Mouse (Mus musculus) adrenal gland, postnatal 10 days (tissue): ENCODE results near the gene Smim11. TPM values are rescaled to one million over a fixed set of nuclear protein-coding genes. Genes with fewer than 3 reads are reported as not detected.
A peak's percentile ranks its signal among the peaks of the same experiment; 100 is the strongest.

ENCODE experiments used
- DNase-seq: peaks from one replicate; pipeline ENCODE4 v3.0.0; 2021; ENCODE audit warnings: mixed read lengths
- total RNA-seq, 2 experiments: library from RNA; stranded (reverse); gene quantifications; 2 replicates each; pipeline ENCODE4 v1.2.3; 2021

Gene Smim11
- total RNA-seq, 2 experiments from 2014 or later = 50.7 to 53.0 TPM

GRCm38 (mm10) chr16:92319353-92320109 lies 18.4 kb downstream of the Smim11 start:
- DNase-seq = peak; percentile 64

- no peak for DNase-seq
These were observed 19.3 kb downstream of the Smim11 start for GRCm38 (mm10) chr16:92320361-92320760.

- DNase-seq = no peak
These were observed 20.3 kb downstream of the Smim11 start, which contains the start of gene Fam243 for GRCm38 (mm10) chr16:92321341-92321740. Fam243 (minus strand) TSS chr16:92321441.

GRCm38 (mm10) chr16:92324309-92325061 lies 23.4 kb downstream of the Smim11 start:
- no peak for DNase-seq

- DNase-seq = no peak
These were observed 23.9 kb downstream of the Smim11 start for GRCm38 (mm10) chr16:92325062-92325406.

- DNase-seq = no peak
These were observed 26.8 kb downstream of the Smim11 start for GRCm38 (mm10) chr16:92327911-92328310.

GRCm38 (mm10) chr16:92330966-92331365 lies 29.9 kb downstream of the Smim11 start:
- DNase-seq = no peak

- no peak for DNase-seq
These were observed 33.5 kb downstream of the Smim11 start for GRCm38 (mm10) chr16:92334600-92334999.

GRCm38 (mm10) chr16:92336280-92336679 lies 35.2 kb downstream of the Smim11 start:
- peak; percentile 87 for DNase-seq

- DNase-seq = peak; percentile 79
These were observed 39.8 kb downstream of the Smim11 start for GRCm38 (mm10) chr16:92340612-92341511.

GRCm38 (mm10) chr16:92345177-92345576 lies 44.1 kb downstream of the Smim11 start:
- DNase-seq = peak; percentile 55

GRCm38 (mm10) chr16:92346297-92346916 lies 45.3 kb downstream of the Smim11 start:
- DNase-seq = peak; percentile 46

GRCm38 (mm10) chr16:92348941-92349340 lies 47.9 kb downstream of the Smim11 start:
- DNase-seq = peak; percentile 87

GRCm38 (mm10) chr16:92353295-92353694 lies 52.2 kb downstream of the Smim11 start:
- DNase-seq = peak; percentile 36

- no peak for DNase-seq
These were observed 52.8 kb downstream of the Smim11 start for GRCm38 (mm10) chr16:92353897-92354296.

GRCm38 (mm10) chr16:92355366-92355765 lies 54.3 kb downstream of the Smim11 start:
- DNase-seq = no peak

GRCm38 (mm10) chr16:92355982-92356381 lies 54.9 kb downstream of the Smim11 start:
- DNase-seq = no peak

- DNase-seq = no peak
These were observed 55.9 kb downstream of the Smim11 start for GRCm38 (mm10) chr16:92357023-92357422.

GRCm38 (mm10) chr16:92357566-92357965 lies 56.5 kb downstream of the Smim11 start:
- no peak for DNase-seq

- DNase-seq = no peak
These were observed 57.6 kb downstream of the Smim11 start for GRCm38 (mm10) chr16:92358734-92359133.

- no peak for DNase-seq
These were observed 58.1 kb downstream of the Smim11 start, which contains the start of gene Kcne1 for GRCm38 (mm10) chr16:92359229-92359628. Kcne1 (minus strand) TSS chr16:92359468.

- no peak for DNase-seq
These were observed 59.6 kb downstream of the Smim11 start for GRCm38 (mm10) chr16:92360711-92361110.
